ENCODE assay signal across 8 mouse cellular contexts in the genomic region with DNA sequence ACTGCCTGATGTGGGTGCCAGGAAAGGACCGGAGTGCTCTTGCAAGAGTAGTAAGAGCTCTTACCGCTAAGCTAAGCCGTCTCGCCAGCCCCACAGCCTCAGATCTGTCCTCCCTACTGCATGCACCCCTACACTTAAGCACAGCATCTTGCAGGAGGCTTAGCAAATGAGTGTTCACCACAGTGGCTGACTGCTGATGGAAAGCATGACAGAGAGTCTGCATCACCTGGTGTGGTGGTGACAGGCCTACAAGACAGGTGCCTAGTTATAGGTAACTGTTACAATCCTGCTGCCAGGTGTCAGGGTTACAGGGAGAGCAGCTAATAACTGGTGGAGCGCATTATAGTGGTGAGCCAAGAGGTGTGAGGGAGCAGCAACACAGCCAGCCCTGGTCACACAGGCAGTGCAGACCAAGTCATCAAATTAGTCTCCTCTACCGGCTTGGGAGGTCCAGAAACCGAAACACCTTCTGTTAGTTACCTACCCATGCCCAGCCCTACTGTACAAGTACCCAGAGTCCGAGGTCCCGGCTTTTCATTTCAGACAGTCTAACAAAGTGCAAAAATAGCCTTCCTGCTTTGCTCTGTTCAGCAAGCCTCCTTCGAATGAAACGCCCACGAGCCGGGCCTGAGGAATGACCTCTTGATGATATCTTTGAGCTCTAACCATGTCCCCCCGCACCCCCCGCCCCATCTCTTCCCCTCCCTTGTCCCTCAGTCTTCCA. TPM values are rescaled to one million over a fixed set of nuclear protein-coding genes. Genes with fewer than 3 reads are reported as not detected.
DNase-seq lines count a peak whose midpoint lies in the region; ATAC-seq and TF ChIP-seq lines count a peak whose summit lies in the region.

No protein-coding gene starts in this region.

- no peaks in the 10 kb centered on the region for H3K36me3 ChIP-seq in forebrain, postnatal 0 days (ENCODE audit: insufficient read depth)
- H3K36me3 ChIP-seq in liver, embryonic 14.5 days (replicated peaks; ENCODE audit: control insufficient read depth, insufficient read depth, low read depth) = no peaks in the 10 kb centered on the region
- H3K36me3 ChIP-seq in stomach, postnatal 0 days (ENCODE audit: control insufficient read depth, insufficient read depth, low read length) = no peaks in the 10 kb centered on the region

- WGBS in forebrain, postnatal 0 days = 6% methylated on average over 15 of the region's 15 CpGs
- WGBS in liver, embryonic 14.5 days (ENCODE audit: insufficient replicate concordance) = 24% methylated on average over 15 of the region's 15 CpGs
- 6% methylated on average over 15 of the region's 15 CpGs for WGBS in stomach, postnatal 0 days

- peak overlapping the region; percentile 85 for H3K4me3 ChIP-seq in forebrain, postnatal 0 days (ENCODE audit: low read depth, low read length)
- peak overlapping the region; percentile 60 to 67; a peak in 3 of 4 replicates for H3K4me3 ChIP-seq in liver, embryonic 14.5 days (ENCODE audit: insufficient read depth in 1 of 2, low read depth in 2 of 2, low read length in 2 of 2)
- H3K4me3 ChIP-seq in stomach, postnatal 0 days (ENCODE audit: low read depth, low read length) = peak overlapping the region; percentile 88

- DNase-seq in right cerebral cortex, postnatal 4 days = peak; percentile 40
- no peak for DNase-seq in right cerebral cortex, adult 18-20 months
- peak; percentile 71 for DNase-seq in forebrain, postnatal 0 days
- no peak for DNase-seq in liver, embryonic 14.5 days (ENCODE audit: low read depth in 3 of 3, low spot score in 3 of 3)
- no peak for DNase-seq in stomach, postnatal 0 days (ENCODE audit: low spot score)
- no peak for DNase-seq in urinary bladder, postnatal 4 days (ENCODE audit: low spot score in 2 of 2)
- DNase-seq in right cerebral cortex, postnatal 36 days (ENCODE audit: low spot score in 2 of 2) = no peak

- no peaks in the 10 kb centered on the region for H3K9me3 ChIP-seq in forebrain, postnatal 0 days (ENCODE audit: low read length)
- H3K9me3 ChIP-seq in liver, embryonic 14.5 days (ENCODE audit: control insufficient read depth, low read length) = no peaks in the 10 kb centered on the region
- H3K9me3 ChIP-seq in stomach, postnatal 0 days (ENCODE audit: control insufficient read depth, low read length) = no peaks in the 10 kb centered on the region

- H3K27ac ChIP-seq in forebrain, postnatal 0 days (ENCODE audit: low read depth, low read length) = peak overlapping the region; percentile 95
- no peak overlapping the region for H3K27ac ChIP-seq in liver, embryonic 14.5 days
- H3K27ac ChIP-seq in stomach, postnatal 0 days (replicated peaks) = peak overlapping the region; percentile 93

- peaks cover 21% of the 10 kb centered on the region for H3K4me1 ChIP-seq in forebrain, postnatal 0 days (ENCODE audit: insufficient read depth)
- H3K4me1 ChIP-seq in liver, embryonic 14.5 days (replicated peaks; ENCODE audit: control insufficient read depth in 2 of 2, insufficient read depth in 2 of 2, low read length in 1 of 2) = peaks cover 6 to 20% of the 10 kb centered on the region in 2 experiments
- peaks cover 15% of the 10 kb centered on the region for H3K4me1 ChIP-seq in stomach, postnatal 0 days (replicated peaks; ENCODE audit: control insufficient read depth, insufficient read depth)

- H3K4me2 ChIP-seq in forebrain, postnatal 0 days (ENCODE audit: low read depth) = peak overlapping the region; percentile 91
- peak overlapping the region; percentile 79 for H3K4me2 ChIP-seq in liver, embryonic 14.5 days (ENCODE audit: low read depth)
- peak overlapping the region; percentile 89 for H3K4me2 ChIP-seq in stomach, postnatal 0 days (replicated peaks; ENCODE audit: low read depth)

- no peak for TF ChIP-seq EP300 in liver, embryonic 14.5 days (IDR thresholded peaks at IDR 0.05; ENCODE audit: low read depth)
- no peak for TF ChIP-seq EP300 in stomach, postnatal 0 days (optimal IDR thresholded peaks at IDR 0.05)

- no peaks in the 10 kb centered on the region for H3K27me3 ChIP-seq in forebrain, postnatal 0 days (ENCODE audit: insufficient read depth, low read length)
- H3K27me3 ChIP-seq in liver, embryonic 14.5 days (ENCODE audit: control insufficient read depth, insufficient read depth, low read length) = no peaks in the 10 kb centered on the region; the same call in 1 of the 2 replicates
- H3K27me3 ChIP-seq in stomach, postnatal 0 days (ENCODE audit: control insufficient read depth, insufficient read depth, low read length) = no peaks in the 10 kb centered on the region

- ATAC-seq in forebrain, postnatal 0 days = peak; percentile 64
- peak; percentile 4; the same call in 1 of the 2 replicates for ATAC-seq in liver, embryonic 14.5 days (ENCODE audit: insufficient read depth)
- no peak for ATAC-seq in stomach, postnatal 0 days (ENCODE audit: low FRiP score, low TSS enrichment)
- no peak for ATAC-seq in frontal cortex, adult (ENCODE audit: low TSS enrichment)

- peak overlapping the region; percentile 96 for H3K9ac ChIP-seq in forebrain, postnatal 0 days
- H3K9ac ChIP-seq in liver, embryonic 14.5 days (replicated peaks) = no peak overlapping the region
- peak overlapping the region; percentile 88 for H3K9ac ChIP-seq in stomach, postnatal 0 days (ENCODE audit: low read length)

- TF ChIP-seq CTCF in forebrain, postnatal 0 days (IDR thresholded peaks at IDR 0.05; ENCODE audit: low read depth) = no peak
- TF ChIP-seq CTCF in liver, embryonic 14.5 days (IDR thresholded peaks at IDR 0.05; ENCODE audit: low read depth) = no peak
- TF ChIP-seq CTCF in stomach, postnatal 0 days (IDR thresholded peaks at IDR 0.05; ENCODE audit: low read depth) = no peak

RNA-seq across cellular contexts. Expression of gene Fam129b, which starts 0.8 kb away (rescaled TPM):
- total RNA-seq in forebrain, postnatal 0 days (2014; rRNA removed) = 38.1 and 43.9 TPM in 2 replicates
- 26.6 and 27.7 TPM in 2 replicates for polyA plus RNA-seq in forebrain, postnatal 0 days (2015; fragmentation: Nextera tagmentation; extraction: Ambion mirVana)
- 5.7 and 5.9 TPM in 2 replicates for polyA plus RNA-seq in liver, embryonic 14.5 days (2012; rRNA removed)
- polyA plus RNA-seq in liver, embryonic 14.5 days (2014; fragmentation: Nextera tagmentation; extraction: Ambion mirVana) = 2.7 and 2.9 TPM in 2 replicates
- polyA plus RNA-seq in stomach, postnatal 0 days (2015; fragmentation: Nextera tagmentation; extraction: Ambion mirVana) = 90.7 and 101 TPM in 2 replicates

RNA-seq across cellular contexts. Expression of gene Stxbp1, which starts 28.1 kb away (rescaled TPM):
- 109 and 135 TPM in 2 replicates for total RNA-seq in forebrain, postnatal 0 days (2014; rRNA removed)
- 268 and 350 TPM in 2 replicates for polyA plus RNA-seq in forebrain, postnatal 0 days (2015; fragmentation: Nextera tagmentation; extraction: Ambion mirVana)
- polyA plus RNA-seq in liver, embryonic 14.5 days (2012; rRNA removed) = 1.4 and 2.1 TPM in 2 replicates
- 2.3 and 2.6 TPM in 2 replicates for polyA plus RNA-seq in liver, embryonic 14.5 days (2014; fragmentation: Nextera tagmentation; extraction: Ambion mirVana)
- 9.3 and 9.5 TPM in 2 replicates for polyA plus RNA-seq in stomach, postnatal 0 days (2015; fragmentation: Nextera tagmentation; extraction: Ambion mirVana)

Comparison
In these comparisons a context has a peak if more than half of its experiments do, and no peak if none do; other contexts are left out.
1. DNase-seq: peak in right cerebral cortex, postnatal 4 days (single experiment) and forebrain, postnatal 0 days (single experiment); none in right cerebral cortex, adult 18-20 months (single experiment), liver, embryonic 14.5 days (0 of 3), stomach, postnatal 0 days (single experiment), urinary bladder, postnatal 4 days (0 of 2) and right cerebral cortex, postnatal 36 days (0 of 2).
2. ATAC-seq: peak in forebrain, postnatal 0 days (single experiment) and liver, embryonic 14.5 days (single experiment); none in stomach, postnatal 0 days (single experiment) and frontal cortex, adult (single experiment).
3. RNA of gene Stxbp1, which starts 28.1 kb away (polyA plus RNA-seq): 268 to 350 TPM in forebrain, postnatal 0 days; 9.3 to 9.5 TPM in stomach, postnatal 0 days and 1.4 to 2.6 TPM in liver, embryonic 14.5 days; every median in the first group is over 10 times any median in the second.
4. Peak in every context shown above with its lines, with median percentiles within 50 percentile points of each other: H3K4me2 ChIP-seq and H3K4me3 ChIP-seq.